Mouse (Mus musculus) thymus, adult 18-20 months (tissue): Measurements from ENCODE around the gene Cdc6.

Experiments used
- DNase-seq, 2 experiments: peaks; one replicate each; pipeline ENCODE4 v3.0.0; 2022; ENCODE audit warnings: mixed read lengths in 2 of 2

Gene Cdc6

DNA sequence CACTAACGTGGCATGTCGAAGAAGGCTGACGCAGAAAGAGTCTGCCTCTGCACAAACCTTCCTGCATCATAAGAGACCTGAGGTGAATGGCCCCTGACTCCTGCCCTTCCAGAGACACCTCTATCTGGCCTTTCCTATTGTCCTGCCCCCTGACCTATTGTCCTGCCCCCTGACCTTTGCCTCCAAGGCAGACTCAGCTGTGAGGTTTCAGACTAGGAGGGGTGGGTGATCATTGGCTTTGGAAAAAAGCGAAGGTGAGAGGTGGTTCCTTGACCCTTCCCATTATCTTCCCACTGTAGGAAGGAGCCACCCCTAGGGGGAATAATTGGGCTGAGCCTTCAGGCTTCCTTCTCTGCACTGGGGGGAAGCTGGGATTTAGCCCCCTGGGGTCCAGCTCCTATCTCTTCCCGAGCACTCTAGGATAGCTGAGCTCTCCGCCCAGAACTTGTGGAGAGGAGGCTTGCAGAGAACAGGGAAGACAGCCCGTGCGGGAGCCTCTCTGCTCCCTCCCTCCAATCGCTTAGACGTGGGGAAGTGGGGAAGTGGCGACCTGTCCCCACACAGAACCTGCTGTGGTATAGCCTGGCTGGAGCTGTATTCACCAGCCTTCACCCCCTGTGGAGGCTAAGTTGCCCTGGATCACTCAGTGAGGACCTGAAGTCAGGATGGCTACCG lies 55.0 kb downstream of the Cdc6 start:
- DNase-seq, result peak in 1 of 2 experiments; percentile 26

DNA sequence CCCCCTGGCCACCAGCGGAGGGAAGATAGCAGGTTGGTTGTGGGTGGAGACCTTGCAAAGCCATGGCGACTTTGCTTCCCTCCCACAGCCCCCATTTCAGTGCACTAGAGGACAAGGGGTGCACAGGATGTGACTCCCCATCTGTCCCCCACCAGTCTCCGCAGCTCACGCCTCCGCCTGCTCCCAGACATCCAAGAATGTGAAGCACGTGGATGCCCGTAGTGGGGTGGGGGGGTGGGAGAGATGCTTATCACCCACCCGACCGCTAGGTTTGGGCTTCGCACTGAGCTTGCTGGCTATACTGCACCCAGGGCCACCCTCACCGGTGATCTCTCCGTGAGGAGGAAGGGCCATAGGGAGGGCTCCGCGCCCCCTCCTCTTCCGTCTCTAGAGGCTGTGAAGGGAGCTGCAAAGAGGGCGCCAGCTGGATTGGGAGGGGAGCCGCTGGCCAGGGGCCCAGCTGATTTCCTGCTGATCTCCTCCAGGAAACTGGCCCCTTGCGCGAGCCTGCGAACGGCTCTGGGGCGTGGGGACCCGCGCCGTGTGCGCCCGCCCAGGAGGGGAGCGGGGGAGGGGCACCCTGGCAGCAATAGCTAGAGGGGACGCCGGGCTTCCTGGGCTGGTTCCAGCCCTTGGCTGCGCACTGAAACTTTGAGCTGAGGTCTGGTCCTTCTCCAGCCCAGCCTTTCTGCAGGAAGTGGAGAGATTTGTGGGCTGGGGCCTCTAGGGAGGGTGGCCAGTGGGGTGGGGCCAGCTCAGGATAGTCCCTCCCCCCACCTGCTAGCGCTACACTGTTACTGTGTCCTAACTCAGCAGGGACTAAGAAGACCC lies 55.8 kb downstream of the Cdc6 start:
- DNase-seq, result peak; percentile 65 to 73

DNA sequence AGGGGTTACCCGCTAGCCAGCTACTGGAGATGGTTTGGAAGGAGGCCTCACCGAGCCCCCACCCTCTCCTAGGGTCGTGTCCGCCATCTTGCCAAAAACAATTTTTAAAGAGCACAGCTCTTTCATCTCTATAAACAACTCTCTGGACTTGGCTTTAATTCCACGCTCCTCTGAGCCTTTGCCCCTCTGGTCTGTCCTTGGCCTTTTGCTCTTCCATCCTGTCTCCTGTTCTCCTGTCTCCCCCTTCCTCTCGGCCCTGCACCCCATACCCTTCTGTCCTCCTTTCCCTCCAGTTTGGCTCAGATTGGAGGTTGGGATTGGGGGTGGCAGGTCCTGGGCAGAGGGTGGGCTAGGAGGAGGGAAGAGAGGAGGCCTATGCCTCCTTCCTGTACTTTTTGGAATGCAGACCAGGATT lies 56.6 kb downstream of the Cdc6 start:
- DNase-seq, result no peak

DNA sequence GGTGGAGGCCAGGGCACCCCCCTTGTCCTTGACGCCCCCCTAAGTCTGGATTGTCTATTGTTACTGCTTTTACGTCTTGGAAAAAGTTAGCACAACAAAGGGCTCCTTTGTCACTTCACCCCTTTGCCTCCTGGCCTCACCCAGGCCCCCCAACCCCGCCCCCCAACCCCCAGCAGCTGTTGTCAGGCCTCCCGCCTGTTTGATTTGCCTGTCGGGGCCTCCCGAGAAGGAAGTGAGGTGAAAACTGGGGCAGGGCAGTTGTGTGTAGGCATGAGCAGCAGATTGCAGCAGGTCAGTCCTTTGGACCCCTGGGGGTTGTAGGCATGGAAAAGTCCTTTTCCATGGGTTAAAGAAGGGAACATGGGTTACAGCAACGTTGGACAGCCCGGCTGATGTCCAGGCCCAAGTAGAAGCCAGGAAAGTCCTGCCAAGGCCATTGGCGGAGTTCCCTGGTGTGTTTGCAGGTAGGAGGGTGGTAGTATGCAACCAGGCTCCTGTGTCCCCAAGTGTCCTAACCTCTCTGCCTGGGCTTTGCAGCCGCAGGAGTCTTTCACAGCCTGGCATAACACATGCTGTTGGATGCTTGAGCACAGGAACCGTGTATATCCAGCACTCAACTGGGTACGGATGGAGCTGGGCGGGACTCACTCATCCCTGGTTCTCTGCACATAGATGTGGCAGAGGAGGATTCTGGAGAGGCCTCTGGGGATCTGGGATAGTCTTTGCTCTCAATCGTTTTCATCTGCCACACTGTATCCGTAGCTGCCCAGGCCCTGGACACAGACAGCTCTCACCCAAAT lies 57.2 kb downstream of the Cdc6 start:
- peak in 1 of 2 experiments; percentile 72 for DNase-seq

DNA sequence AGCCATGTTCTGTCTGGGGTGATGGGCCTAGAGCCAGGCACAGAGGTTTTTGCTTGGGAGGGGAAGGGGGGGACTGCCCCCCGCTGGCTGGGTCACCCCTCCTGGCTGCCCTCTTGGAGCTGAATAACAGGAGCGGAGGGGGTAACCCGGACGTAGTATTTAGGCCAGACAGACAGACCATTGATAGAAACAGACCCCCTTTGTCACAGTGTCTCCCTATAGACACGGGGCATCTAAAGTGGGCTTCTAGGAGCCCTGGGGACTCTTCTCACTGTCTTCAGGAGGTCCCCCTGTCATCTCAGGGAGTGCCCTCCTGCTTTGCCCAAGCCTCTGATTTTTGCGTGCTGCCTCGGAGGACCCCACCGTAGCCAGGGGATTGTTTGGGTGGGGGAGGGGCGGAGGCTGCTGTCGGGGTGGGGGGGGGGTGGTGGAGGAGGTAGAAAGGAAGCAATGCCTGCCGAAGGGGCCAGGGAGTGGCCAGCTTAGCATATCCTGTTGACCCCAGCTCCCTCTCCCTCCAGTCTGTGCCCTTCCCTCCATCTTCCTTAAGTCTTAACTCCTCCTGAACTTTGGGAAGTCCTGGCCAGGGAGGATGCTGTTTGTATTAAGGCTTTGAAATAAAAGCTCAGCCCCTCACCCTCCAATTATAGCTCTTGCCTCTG lies 57.9 kb downstream of the Cdc6 start:
- no peak for DNase-seq

DNA sequence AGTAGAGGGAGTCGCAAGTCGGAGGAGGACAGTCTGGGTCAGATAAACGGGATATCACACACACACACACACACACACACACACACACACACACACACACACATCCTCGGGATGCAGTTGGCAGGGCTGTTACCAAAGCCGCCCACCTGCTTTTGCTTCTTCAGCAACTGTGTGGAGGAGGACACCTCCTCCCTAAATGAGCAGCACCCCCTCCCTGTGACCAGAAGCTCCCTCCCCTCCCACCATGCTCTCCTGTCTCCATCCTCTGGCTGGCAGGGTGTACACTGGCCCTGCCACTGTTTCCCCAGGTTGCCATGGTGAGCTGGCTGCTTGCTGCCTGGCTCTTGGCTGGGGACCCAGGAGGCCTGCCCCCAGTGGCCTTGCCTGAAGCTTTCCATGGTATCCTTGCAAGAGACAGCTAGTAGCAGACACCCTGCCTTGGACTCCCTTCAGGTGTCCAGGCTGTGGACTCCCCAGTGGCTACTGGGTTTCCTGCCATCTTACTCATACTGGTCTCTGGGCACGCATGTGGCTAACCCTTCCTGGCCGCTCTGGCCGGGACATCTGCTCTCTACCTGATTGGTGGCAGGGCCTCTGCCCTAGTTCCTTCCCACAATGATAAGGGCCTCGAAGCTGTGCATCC lies 59.0 kb downstream of the Cdc6 start:
- peak in 1 of 2 experiments; percentile 45 for DNase-seq

DNA sequence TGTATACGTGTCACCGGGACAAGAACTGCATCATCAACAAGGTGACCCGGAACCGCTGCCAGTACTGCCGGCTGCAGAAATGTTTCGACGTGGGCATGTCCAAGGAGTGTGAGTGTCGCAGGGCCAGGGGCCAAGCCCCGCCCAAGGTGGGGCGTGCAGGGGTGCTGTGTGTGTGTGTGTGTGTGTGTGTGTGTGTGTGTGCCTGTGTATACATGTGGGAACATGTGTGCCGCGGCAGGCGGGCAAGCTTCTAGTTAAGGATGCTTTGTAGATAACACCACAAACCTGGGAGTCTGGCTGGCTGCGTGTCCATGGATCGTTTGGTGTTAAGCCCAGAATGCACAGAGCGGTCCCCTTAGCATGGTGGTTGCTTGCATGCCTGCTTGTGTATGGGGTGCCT lies 60.5 kb downstream of the Cdc6 start:
- no peak for DNase-seq

DNA sequence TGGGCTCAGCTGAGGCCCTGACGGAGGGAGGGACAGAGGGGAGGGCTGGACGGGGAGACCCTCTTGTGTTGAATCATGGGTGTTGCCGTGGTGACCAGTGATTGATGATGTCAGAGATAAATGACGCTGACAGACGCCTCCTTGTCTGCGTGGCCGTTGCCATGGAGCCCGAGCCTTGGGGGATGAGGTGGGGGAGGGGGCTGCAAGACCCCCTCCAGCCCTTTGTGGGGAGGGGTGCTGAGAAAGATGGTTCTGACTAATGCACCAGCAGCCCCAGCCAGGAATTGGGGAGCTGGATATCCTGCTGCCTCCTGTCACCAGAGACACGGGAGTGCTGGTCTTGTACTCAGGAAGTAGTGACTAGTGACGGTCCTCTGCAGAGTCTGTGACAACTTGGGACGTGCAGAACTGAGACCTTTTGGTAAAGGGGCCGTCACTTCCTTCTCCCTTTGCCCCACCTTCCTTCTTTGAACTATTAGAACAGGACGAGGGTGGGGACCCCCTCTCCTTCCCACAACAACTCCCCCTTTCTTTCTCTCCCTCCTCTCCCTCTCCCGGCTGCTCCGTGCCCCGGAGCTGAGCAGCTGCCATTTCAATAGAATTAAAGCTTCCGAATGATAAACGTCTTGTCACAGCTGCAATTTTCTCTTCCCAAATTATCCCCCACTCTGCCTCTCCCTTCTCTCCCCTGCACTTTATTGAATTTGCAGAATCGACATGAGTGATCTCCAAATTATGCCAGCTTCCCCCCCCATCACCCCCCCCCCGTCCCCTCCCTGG lies 61.3 kb downstream of the Cdc6 start:
- DNase-seq, result peak in 1 of 2 experiments; percentile 17

DNA sequence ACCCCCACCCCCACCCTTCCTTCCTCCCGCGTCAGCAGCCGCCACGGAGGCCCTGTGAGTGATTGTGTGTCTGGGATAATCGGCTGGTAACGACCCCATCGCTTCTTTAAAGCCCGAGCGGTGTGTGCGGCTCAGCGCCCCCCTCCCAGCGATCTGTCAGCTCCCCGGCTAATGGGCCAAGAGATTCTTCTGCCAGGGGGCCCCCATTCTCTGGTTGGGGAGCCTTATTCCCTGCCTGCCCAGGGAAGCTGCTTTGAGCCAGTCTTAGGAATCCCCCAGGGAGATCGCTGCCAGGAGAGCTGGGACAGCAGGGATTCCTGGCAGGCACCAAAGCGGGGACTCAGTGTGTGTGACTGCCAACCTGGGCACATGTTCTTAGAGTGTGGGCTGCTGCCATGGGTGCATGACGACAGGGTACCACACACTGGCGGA lies 61.9 kb downstream of the Cdc6 start:
- DNase-seq, result peak in 1 of 2 experiments; percentile 14

DNA sequence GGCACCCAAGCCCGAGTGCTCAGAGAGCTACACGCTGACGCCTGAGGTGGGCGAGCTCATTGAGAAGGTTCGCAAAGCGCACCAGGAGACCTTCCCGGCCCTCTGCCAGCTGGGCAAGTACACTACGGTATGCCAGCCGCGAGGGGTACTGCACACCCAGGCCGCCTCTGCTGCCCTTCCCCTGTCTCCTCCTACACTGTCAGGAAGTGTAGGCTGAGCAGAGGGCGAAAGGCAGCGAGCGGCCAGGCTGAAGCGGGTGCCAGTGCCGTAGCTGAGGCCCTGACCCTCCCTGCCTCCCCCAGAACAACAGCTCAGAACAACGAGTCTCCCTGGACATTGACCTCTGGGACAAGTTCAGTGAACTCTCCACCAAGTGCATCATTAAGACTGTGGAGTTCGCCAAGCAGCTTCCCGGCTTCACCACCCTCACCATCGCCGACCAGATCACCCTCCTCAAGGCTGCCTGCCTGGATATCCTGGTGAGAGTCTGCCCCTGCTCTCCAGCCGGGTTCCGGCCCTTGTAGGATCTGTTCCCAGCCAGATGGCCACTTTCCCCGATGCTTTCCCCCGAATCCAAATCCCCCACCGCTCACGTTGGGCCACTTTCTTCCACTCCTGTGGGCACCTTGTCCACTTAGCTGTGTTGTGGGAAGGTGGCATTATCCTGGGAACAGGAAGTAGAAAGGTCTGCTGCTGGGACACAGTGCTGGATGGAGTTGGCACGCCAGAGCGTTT lies 62.8 kb downstream of the Cdc6 start:
- DNase-seq, result no peak

DNA sequence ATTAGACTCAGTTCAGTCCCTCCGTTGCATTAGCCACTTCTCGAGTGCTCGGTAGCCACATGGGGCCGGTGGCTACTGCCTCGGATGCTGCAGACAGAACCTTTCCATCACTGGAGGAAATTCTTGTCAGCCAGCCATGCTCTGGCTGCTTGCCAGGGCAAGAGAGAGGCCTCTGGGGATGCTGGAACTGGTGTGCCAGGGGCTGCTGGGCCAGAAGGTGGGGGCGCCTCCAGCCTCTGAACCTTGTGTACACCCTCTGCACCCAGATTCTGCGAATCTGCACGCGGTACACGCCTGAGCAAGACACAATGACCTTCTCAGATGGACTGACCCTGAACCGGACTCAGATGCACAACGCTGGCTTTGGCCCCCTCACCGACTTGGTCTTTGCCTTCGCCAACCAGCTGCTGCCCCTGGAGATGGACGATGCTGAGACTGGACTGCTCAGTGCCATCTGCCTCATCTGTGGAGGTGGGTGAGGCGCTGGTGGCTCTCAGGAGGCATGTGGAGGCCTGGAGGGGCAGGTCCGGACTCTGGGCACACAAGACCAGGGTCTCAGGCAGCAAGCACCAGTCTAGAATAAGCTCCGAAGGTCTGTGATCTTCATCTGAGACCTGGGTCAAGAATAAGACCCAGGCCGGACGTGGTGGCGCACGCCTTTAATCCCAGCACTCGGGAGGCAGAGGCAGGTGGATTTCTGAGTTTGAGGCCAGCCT lies 63.9 kb downstream of the Cdc6 start:
- no peak for DNase-seq

DNA sequence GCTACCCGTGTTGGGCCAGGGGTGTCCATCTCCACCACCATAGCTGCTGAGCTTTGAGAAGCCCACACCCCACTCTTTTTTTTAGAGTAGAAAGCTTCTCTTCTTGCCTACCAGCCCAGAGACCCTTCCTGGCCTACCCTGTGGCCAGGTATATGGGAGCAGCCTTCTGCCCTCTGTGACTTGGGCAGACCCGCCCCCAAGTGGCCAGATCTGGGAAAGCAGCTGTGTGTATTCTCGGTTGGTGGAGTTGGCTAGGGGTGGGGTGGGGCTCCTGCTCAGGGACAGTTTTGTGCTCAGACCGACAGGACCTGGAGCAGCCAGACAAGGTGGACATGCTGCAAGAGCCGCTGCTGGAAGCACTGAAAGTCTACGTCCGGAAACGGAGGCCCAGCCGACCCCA lies 64.6 kb downstream of the Cdc6 start:
- DNase-seq, result peak; percentile 73 to 79

DNA sequence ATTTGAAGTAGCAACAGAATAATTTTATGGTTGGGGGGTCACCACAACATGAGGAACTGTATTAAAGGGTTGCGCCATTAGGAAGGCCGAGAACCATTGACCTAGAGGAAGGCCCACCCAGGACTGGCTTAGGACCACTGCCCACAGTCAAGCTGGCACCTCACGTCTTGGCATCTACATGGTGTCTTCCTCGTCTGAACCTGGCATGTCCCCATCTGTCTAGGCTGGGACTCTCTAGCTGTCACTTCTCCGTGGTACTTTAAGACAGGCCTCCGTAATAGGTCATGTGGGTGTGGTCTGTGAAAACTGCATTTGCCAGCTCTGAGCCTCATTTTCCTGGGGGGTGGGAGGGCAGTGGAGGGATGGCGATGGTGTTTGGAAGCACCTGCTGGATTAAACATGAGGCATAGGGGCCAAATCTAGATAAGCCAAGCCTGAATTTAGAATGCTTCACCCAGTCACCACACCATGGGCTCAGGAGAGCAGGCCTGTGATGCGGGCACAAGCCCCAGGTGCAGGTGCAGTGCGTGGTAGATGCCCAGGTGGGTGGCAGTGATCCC lies 65.3 kb downstream of the Cdc6 start:
- DNase-seq, result no peak
